In genomic region chrX:136127038-136127743, GRCm38 (mm10) we compare ENCODE assay signal across 10 mouse cellular contexts. TPM values are rescaled to one million over a fixed set of nuclear protein-coding genes. Genes with fewer than 3 reads are reported as not detected.
DNase-seq lines count a peak whose midpoint lies in the region; ATAC-seq and TF ChIP-seq lines count a peak whose summit lies in the region.
"Had no signal": no experiment of that assay in that cellular context is flagged by ENCODE, and none has a peak within 500 bp of the region (broad histone marks: within the 10 kb centered on the region; RNA-seq: fewer than 3 reads in every experiment).

No protein-coding gene starts in this region.

- TF ChIP-seq EP300 in lung, postnatal 0 days (IDR thresholded peaks at IDR 0.05) = no peak

- DNase-seq in lung, postnatal 0 days (ENCODE audit: low spot score) = peak; percentile 46
- DNase-seq in lung, postnatal 4 days = no peak
- DNase-seq in ZHBTc4 (ENCODE audit: low read depth, low spot score) = peak; percentile 31
- DNase-seq in splenic B cell, adult 2 months (ENCODE audit: low read depth, low spot score) = peak; percentile 21
- no peak for DNase-seq in spleen, postnatal 10 days (ENCODE audit: low spot score in 2 of 2)
- no peak for DNase-seq in frontal cortex, postnatal 14 days (ENCODE audit: low spot score in 2 of 2)
- DNase-seq: gastrocnemius, postnatal 25 days; right cerebral cortex, postnatal 25 days had no signal

- H3K4me2 ChIP-seq in lung, postnatal 0 days (replicated peaks; ENCODE audit: low read depth, low read length) = no peak overlapping the region

- no peaks in the 10 kb centered on the region for H3K27me3 ChIP-seq in lung, postnatal 0 days (replicated peaks; ENCODE audit: insufficient read depth, low read length)
- H3K27me3 ChIP-seq in splenic B cell, adult 2 months (ENCODE audit: control insufficient read depth, insufficient read depth, low read length, poor library complexity, severe bottlenecking) = no peaks in the 10 kb centered on the region

- H3K27ac ChIP-seq in lung, postnatal 0 days (ENCODE audit: low read length) = no peak overlapping the region

- ATAC-seq in lung, postnatal 0 days = no peak
- peak; percentile 94 for ATAC-seq in granulocyte monocyte progenitor cell, adult 5-6 weeks (replicated peaks; ENCODE audit: poor library complexity, severe bottlenecking)

- H3K36me3 ChIP-seq in lung, postnatal 0 days (ENCODE audit: insufficient read depth, low read length) = no peaks in the 10 kb centered on the region
- no peaks in the 10 kb centered on the region for H3K36me3 ChIP-seq in splenic B cell, adult 2 months (ENCODE audit: control insufficient read depth, insufficient read depth, low read length, poor library complexity, severe bottlenecking)

- peak; percentile 47 for TF ChIP-seq CTCF in lung, postnatal 0 days (IDR thresholded peaks at IDR 0.05)

- 55% methylated on average over 8 of the region's 8 CpGs for WGBS in lung, postnatal 0 days

- H3K9me3 ChIP-seq in lung, postnatal 0 days (ENCODE audit: low read length) = no peaks in the 10 kb centered on the region

- H3K4me1 ChIP-seq in lung, postnatal 0 days (ENCODE audit: insufficient read depth, low read depth, low read length) = no peaks in the 10 kb centered on the region

- H3K9ac ChIP-seq in lung, postnatal 0 days (replicated peaks; ENCODE audit: low read depth) = no peak overlapping the region

- H3K4me3 ChIP-seq in lung, postnatal 0 days (ENCODE audit: low read depth, low read length) = no peak overlapping the region

RNA-seq across cellular contexts. Expression of gene Bex4, which starts 11.6 kb away (rescaled TPM):
- 223 and 297 TPM in 2 replicates for polyA plus RNA-seq in lung, postnatal 0 days (2015; fragmentation: Nextera tagmentation; extraction: Ambion mirVana)
- total RNA-seq in granulocyte monocyte progenitor cell, adult 5-6 weeks (2014; fragmentation: Nextera tagmentation) = 3.2 TPM in 1 of 2 replicates, not detected in the other
- total RNA-seq in granulocyte monocyte progenitor cell, adult 5-6 weeks (2017) = 4.7 TPM in 1 of 2 replicates, not detected in the other
- total RNA-seq: gastrocnemius, postnatal 25 days had no signal

RNA-seq across cellular contexts. Expression of gene Nxf3, which starts 42.1 kb away (rescaled TPM):
- polyA plus RNA-seq in lung, postnatal 0 days (2015; fragmentation: Nextera tagmentation; extraction: Ambion mirVana) = 0.07 and 0.08 TPM in 2 replicates
- not detected in 2 replicates for total RNA-seq in granulocyte monocyte progenitor cell, adult 5-6 weeks (2014; fragmentation: Nextera tagmentation)
- total RNA-seq in granulocyte monocyte progenitor cell, adult 5-6 weeks (2017) = not detected in 2 replicates
- total RNA-seq: gastrocnemius, postnatal 25 days; layer of hippocampus, postnatal 36 days had no signal

RNA-seq across cellular contexts. Expression of gene Tceal8, which starts 45.0 kb away (rescaled TPM):
- 134 and 185 TPM in 2 replicates for polyA plus RNA-seq in lung, postnatal 0 days (2015; fragmentation: Nextera tagmentation; extraction: Ambion mirVana)
- 47.6 and 82.8 TPM in 2 replicates for total RNA-seq in granulocyte monocyte progenitor cell, adult 5-6 weeks (2014; fragmentation: Nextera tagmentation)
- 133 and 145 TPM in 2 replicates for total RNA-seq in granulocyte monocyte progenitor cell, adult 5-6 weeks (2017)

RNA-seq across cellular contexts. Expression of gene Bex2, which starts 59.2 kb away (rescaled TPM):
- 250 and 327 TPM in 2 replicates for polyA plus RNA-seq in lung, postnatal 0 days (2015; fragmentation: Nextera tagmentation; extraction: Ambion mirVana)
- not detected in 2 replicates for total RNA-seq in granulocyte monocyte progenitor cell, adult 5-6 weeks (2014; fragmentation: Nextera tagmentation)
- 1.1 and 1.5 TPM in 2 replicates for total RNA-seq in granulocyte monocyte progenitor cell, adult 5-6 weeks (2017)
- total RNA-seq: gastrocnemius, postnatal 25 days had no signal

Comparison
In these comparisons a context has a peak if more than half of its experiments do, and no peak if none do; other contexts are left out.
1. DNase-seq: peak in lung, postnatal 0 days (single experiment), ZHBTc4 (single experiment) and splenic B cell, adult 2 months (single experiment); none in lung, postnatal 4 days (0 of 2), spleen, postnatal 10 days (0 of 2) and frontal cortex, postnatal 14 days (0 of 2).